Comparison of ENCODE assay signal across 28 mouse cellular contexts in the genomic region with DNA sequence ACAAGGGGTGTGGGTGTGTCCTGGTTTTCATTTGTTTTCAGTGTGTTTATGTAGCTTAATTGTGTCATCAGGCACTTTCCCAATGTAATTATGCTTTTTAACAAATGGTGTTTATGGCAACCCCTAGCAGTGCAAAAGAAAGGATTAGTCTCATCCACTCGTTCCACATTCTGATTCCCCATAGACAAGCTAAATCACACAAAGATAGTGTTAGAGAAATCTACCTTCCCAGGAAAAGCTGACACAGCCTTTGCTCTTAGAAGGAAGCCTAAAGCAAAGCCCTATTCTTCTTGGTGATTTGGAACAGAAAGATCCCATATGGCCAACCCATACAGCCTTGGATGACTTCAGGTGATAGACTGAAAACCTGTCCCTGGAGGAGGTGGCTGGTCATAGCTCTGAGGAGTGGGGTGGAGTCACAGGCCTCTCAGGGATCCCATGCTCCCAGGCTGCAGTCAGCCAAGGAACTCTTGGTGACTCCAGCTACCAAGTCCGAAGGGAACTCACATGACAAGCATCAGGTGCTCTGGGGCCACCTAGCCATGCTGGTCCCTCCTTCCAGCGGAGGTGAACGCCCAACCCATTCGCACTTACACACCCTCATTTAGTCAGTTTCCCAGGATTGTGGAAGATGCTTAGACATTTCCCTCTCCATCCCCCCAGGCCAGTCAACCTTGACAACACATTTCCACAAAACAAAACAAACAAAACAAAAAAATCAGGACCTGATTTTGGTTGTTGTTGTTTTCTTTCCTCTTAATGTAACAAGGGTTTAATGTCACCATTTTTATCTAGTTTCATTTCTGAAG. TPM values are rescaled to one million over a fixed set of nuclear protein-coding genes. Genes with fewer than 3 reads are reported as not detected.
DNase-seq lines count a peak whose midpoint lies in the region; ATAC-seq lines count a peak whose summit lies in the region.
"Had no signal": no experiment of that assay in that cellular context is flagged by ENCODE, and none has a peak within 500 bp of the region (broad histone marks: within the 10 kb centered on the region; RNA-seq: fewer than 3 reads in every experiment).

No protein-coding gene starts in this region.

- no peaks in the 10 kb centered on the region; the same call in 1 of the 2 replicates for H3K4me1 ChIP-seq in hindbrain, embryonic 16.5 days (ENCODE audit: control insufficient read depth, insufficient read depth, low read depth, low read length)
- H3K4me1 ChIP-seq in hindbrain, embryonic 10.5 days (replicated peaks): peaks cover 4% of the 10 kb centered on the region; the same call in 1 of the 2 replicates
- H3K4me1 ChIP-seq in forebrain, embryonic 15.5 days: peaks cover 53% of the 10 kb centered on the region
- H3K4me1 ChIP-seq: kidney, embryonic 15.5 days had no signal

- no peaks in the 10 kb centered on the region for H3K36me3 ChIP-seq in hindbrain, embryonic 16.5 days (ENCODE audit: control insufficient read depth, insufficient read depth, low read length)
- H3K36me3 ChIP-seq in hindbrain, embryonic 10.5 days: no peaks in the 10 kb centered on the region
- no peaks in the 10 kb centered on the region for H3K36me3 ChIP-seq in forebrain, embryonic 15.5 days
- H3K36me3 ChIP-seq: kidney, embryonic 15.5 days; midbrain, embryonic 12.5 days had no signal

- H3K9ac ChIP-seq in hindbrain, embryonic 16.5 days (ENCODE audit: low read depth, low read length): no peak overlapping the region
- no peak overlapping the region for H3K9ac ChIP-seq in forebrain, embryonic 15.5 days (replicated peaks)
- H3K9ac ChIP-seq: hindbrain, embryonic 14.5 days; kidney, embryonic 15.5 days; liver, embryonic 14.5 days; lung, embryonic 14.5 days; midbrain, embryonic 12.5 days had no signal

- H3K27ac ChIP-seq in hindbrain, embryonic 16.5 days (ENCODE audit: low read depth, low read length): no peak overlapping the region
- H3K27ac ChIP-seq in hindbrain, embryonic 10.5 days: no peak overlapping the region
- H3K27ac ChIP-seq in forebrain, embryonic 15.5 days (replicated peaks): peak overlapping the region; percentile 91
- H3K27ac ChIP-seq: gastrocnemius, adult 2 months; hindbrain, embryonic 14.5 days; kidney, embryonic 15.5 days; liver, embryonic 14.5 days; midbrain, embryonic 12.5 days had no signal

- H3K27me3 ChIP-seq in hindbrain, embryonic 16.5 days (replicated peaks; ENCODE audit: control insufficient read depth, insufficient read depth, low read length): no peaks in the 10 kb centered on the region
- no peaks in the 10 kb centered on the region for H3K27me3 ChIP-seq in hindbrain, embryonic 10.5 days (ENCODE audit: insufficient read depth, poor library complexity, severe bottlenecking)
- no peaks in the 10 kb centered on the region for H3K27me3 ChIP-seq in forebrain, embryonic 15.5 days
- H3K27me3 ChIP-seq: kidney, embryonic 15.5 days; midbrain, embryonic 12.5 days had no signal

- no peak overlapping the region for H3K4me2 ChIP-seq in hindbrain, embryonic 16.5 days (ENCODE audit: low read length)
- H3K4me2 ChIP-seq in forebrain, embryonic 15.5 days (replicated peaks): no peak overlapping the region
- H3K4me2 ChIP-seq: heart, embryonic 11.5 days; hindbrain, embryonic 14.5 days; kidney, embryonic 15.5 days; lung, embryonic 14.5 days; midbrain, embryonic 12.5 days had no signal

- H3K4me3 ChIP-seq in hindbrain, embryonic 16.5 days (ENCODE audit: low read length): no peak overlapping the region
- no peak overlapping the region for H3K4me3 ChIP-seq in hindbrain, embryonic 10.5 days
- H3K4me3 ChIP-seq in forebrain, embryonic 15.5 days: no peak overlapping the region
- H3K4me3 ChIP-seq: erythroblast, embryonic 14.5 days; gastrocnemius, adult 2 months; kidney, embryonic 15.5 days; midbrain, embryonic 12.5 days had no signal

- ATAC-seq in hindbrain, embryonic 16.5 days: 0 out of 2 replicates have a peak, but pooled peaks have one; percentile 32
- ATAC-seq in forebrain, embryonic 15.5 days (replicated peaks): peak; percentile 75
- ATAC-seq: activated CD4-positive, CD25-positive, alpha-beta regulatory T cell, adult 4 months had no signal

- 66% methylated on average over 5 of the region's 5 CpGs for WGBS in hindbrain, embryonic 16.5 days
- WGBS in hindbrain, embryonic 10.5 days: 83% methylated on average over 5 of the region's 5 CpGs
- 51% methylated on average over 5 of the region's 5 CpGs for WGBS in forebrain, embryonic 15.5 days

- DNase-seq in cerebellum, postnatal 14 days: peak; percentile 9 to 31
- DNase-seq in cerebellum, adult 8-10 months: no peak
- DNase-seq in hindbrain, embryonic 10.5 days (ENCODE audit: low spot score): no peak
- DNase-seq in ES-CJ7 (ENCODE audit: low read depth, low spot score): peak; percentile 34
- DNase-seq in frontal cortex, postnatal 36 days (ENCODE audit: low spot score in 2 of 2): no peak
- no peak for DNase-seq in thymus, postnatal 10 days (ENCODE audit: low spot score in 2 of 2)
- DNase-seq: adrenal gland, adult 8-10 months; gastrocnemius, adult 2 months; gastrocnemius, postnatal 36 days; heart, adult 18-20 months; heart, postnatal 36 days; kidney, adult 18-20 months; kidney, postnatal 25 days; liver; lung, embryonic 14.5 days; lung, postnatal 14 days; right cerebral cortex, adult 18-20 months; spleen, adult 18-20 months; thymus, postnatal 25 days had no signal

- H3K9me3 ChIP-seq in hindbrain, embryonic 16.5 days (ENCODE audit: control insufficient read depth, low read length): no peaks in the 10 kb centered on the region
- no peaks in the 10 kb centered on the region for H3K9me3 ChIP-seq in hindbrain, embryonic 10.5 days
- no peaks in the 10 kb centered on the region for H3K9me3 ChIP-seq in forebrain, embryonic 15.5 days
- H3K9me3 ChIP-seq: kidney, embryonic 15.5 days; midbrain, embryonic 12.5 days had no signal

RNA-seq across cellular contexts. Expression of gene 1700066M21Rik, which starts 47.9 kb away (rescaled TPM):
- 21.3 and 24.3 TPM in 2 replicates for polyA plus RNA-seq in hindbrain, embryonic 16.5 days (2015; fragmentation: Nextera tagmentation; extraction: Ambion mirVana)
- 9.8 and 11.4 TPM in 2 replicates for polyA plus RNA-seq in hindbrain, embryonic 10.5 days (2016; fragmentation: Nextera tagmentation; extraction: Ambion mirVana)
- 34.1 and 35.4 TPM in 2 replicates for polyA plus RNA-seq in forebrain, embryonic 15.5 days (2015; fragmentation: Nextera tagmentation; extraction: Ambion mirVana)

Comparison
In these comparisons a context has a peak if more than half of its experiments do, and no peak if none do; other contexts are left out.
1. DNase-seq: peak in cerebellum, postnatal 14 days (2 of 2) and ES-CJ7 (single experiment); none in cerebellum, adult 8-10 months (single experiment), hindbrain, embryonic 10.5 days (single experiment), frontal cortex, postnatal 36 days (0 of 2) and thymus, postnatal 10 days (0 of 2).